Mouse (Mus musculus) left cerebral cortex, postnatal 36 days (tissue): ENCODE data around the gene Spry2. TPM values are rescaled to one million over a fixed set of nuclear protein-coding genes. Genes with fewer than 3 reads are reported as not detected.

Source experiments
- DNase-seq, 2 experiments: peaks; one replicate each; pipeline ENCODE4 v3.0.0; 2021 to 2022; ENCODE audit warnings: low spot score in 2 of 2, mixed read lengths in 1 of 2
- intact Hi-C: fragments of 180-260 bp; cut with DNase I; formaldehyde crosslinking; loops from one replicate; pipeline ENCODE4 v1.15.1; 2025
- total RNA-seq, 2 experiments: library from RNA; stranded (reverse); gene quantifications; 2 replicates each; pipeline ENCODE4 v1.2.3; 2021

Gene Spry2
- total RNA-seq = 10 to 100 TPM; 92.0 to 97.1 TPM

DNA sequence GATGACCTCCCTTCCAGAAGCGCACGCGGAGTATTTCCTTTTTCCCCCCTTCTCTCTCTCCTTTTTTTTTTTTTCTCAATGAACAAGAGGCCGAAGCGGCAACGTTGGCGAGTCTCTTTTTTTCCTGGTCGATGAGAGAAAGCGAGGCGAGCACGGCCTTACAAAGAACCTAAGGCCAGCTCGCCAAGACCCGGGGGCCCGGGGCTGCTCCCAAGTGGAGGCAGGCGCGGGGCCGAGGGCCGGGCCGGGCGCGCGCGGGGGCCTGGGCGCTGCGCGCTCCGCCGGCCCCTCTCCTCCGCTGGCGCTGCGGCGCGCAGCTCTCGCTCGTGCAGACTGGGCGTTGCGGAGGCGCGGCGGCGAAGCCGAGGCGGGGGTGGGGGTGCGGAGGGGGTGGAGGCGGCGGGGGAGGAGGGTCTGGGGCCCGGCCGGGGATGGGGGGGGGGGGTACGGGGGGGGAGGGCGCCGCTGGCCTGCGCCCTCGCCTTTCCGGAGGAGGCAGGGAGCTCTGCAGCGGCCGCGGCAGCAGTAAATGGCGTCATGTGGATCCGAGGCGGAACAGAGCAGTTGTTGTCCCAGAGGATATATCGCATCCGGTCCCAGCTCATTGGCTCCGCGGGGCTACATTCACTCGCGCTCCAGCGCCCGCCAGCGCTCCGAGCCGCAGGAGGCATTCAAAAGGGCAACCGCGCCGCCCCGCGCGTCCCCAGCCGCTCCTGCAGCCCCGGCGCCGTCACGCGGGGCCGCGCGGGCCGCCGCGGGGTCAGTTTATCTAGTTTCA lies at the start of gene Spry2:
Spry2 (minus strand) TSS at position 29 of the 778 bp plus-strand sequence.
- intact Hi-C loops = loop anchor here (1.0 to 5.0 kb wide), 8 partner anchors 165 to 610 kb away; no protein-coding TSS in a partner anchor
- peak; percentile 88 for DNase-seq

DNA sequence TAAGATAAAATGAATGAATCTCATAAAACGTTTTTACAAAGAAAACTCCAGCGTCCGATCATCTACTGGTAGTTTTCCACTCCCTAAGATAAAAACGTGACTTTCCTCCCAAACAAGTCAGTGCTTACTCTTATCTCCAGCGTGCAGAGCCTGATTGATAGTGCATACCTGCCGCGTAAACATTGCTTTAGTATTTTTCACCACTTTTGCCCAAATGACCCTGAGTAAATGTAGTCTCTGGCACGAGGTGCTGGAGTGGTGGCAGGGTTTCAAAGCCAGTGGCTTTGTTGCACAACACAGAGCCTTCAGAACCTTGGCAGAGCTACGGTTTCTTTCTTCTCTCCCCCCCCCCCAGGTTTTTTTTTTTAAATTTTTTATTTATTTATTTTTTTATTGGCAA lies 44.7 kb upstream of the Spry2 start:
- intact Hi-C loops = no loop called here

DNA sequence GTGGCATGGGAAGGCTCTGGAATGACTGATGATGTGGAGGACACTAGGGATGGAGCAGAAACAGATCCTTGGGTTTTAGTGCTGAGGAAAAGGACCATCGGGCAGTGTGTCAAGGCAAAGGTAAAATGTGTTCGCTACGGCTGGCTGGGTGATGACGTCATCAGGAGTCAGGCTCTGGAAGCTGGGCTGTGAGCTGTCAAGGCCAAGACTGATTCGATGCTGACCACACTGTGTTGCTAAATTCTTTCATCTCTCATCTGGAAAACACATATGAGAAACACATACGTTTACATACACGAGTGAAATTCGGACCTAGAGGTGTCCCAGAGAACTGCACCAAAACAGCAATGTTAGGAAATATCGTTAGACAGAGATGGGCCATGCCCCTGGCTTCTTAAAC lies 30.1 kb upstream of the Spry2 start:
- intact Hi-C loops = no loop called here
- DNase-seq = no peak

More for the DNA sequence above, 44.7 kb upstream of the Spry2 start:
- no peak for DNase-seq

DNA sequence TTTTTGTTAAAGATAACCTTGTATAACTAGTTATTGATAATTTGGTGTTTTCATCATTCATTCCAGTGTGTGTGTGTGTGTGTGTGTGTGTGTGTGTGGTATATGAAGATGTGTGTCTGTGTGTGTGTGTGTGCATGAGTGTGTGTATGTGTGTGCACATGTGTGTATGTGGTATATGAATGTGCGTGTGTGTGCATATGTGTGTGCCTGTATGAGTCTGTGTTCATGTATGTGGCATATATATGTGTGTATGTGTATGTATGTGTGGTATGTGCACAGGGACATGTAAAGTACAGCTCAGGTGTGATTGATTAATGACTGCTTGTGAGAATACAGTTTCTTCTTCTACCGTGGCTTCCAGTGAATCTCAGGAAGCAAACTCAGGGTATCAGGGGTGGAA lies 28.7 kb upstream of the Spry2 start:
- no peak for DNase-seq
- intact Hi-C loops = no loop called here

DNA sequence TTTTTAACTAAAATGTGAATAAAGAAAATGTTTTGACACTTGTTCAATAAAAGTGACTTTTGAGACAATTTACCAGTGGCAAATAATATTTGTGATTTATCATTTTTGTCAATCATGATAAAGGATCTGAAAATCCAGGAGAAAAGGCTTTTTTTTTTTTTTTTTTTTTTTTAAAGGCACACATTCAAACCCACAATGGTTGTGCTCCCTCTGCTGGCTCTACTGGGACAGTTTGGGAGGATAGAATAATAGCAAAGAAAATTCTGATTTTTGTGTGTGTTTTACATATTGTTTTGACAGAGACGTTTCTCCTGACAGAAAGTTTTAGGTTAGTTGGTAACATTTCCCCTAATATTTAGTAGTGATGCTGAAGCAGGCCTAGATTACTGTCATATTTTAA lies 28.1 kb upstream of the Spry2 start:
- DNase-seq = no peak
- intact Hi-C loops = loop anchor here (5.0 kb wide), 2 partner anchors 447 to 527 kb away; no protein-coding TSS in a partner anchor

DNA sequence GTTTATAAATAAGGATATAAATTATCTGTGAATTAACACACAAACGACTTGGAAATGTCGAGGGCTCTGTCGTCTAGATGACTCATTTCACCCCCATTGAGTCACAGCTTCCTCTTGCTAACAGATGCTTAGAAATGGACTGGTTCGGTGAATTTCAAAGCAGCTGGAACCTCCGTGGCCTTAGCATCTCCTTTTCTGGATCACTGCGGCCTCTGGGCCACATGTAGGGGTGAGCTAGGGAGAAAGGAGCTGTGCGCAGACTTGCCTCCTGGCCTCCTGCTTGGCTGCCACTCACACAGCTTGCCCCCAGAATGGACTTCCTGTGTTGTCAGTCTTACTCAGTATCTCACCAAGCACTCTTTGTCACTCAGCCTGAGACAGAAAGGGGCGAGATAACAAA lies 26.3 kb upstream of the Spry2 start:
- no peak for DNase-seq

DNA sequence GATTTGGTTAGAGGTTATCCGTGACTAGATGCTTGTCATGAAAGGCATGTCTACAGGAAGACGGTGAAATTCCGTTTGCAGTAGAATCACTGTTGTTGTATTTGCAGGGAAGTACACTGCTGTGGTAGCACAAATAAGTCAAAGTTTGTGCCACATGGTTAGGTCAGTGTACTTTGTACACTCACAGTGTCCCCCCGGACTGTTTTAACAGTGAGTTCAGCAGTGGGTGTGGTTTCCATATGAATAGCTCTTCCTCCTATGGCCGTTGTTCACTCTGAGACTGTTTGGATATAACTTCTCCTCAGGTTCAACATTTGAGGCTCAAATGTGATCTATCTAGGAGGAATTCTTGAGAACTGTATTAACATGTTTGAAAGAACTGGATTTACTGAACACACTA lies 25.8 kb upstream of the Spry2 start:
- DNase-seq = no peak
- intact Hi-C loops = loop anchor here (5.0 kb wide), 2 partner anchors 445 to 525 kb away; no protein-coding TSS in a partner anchor

More for the DNA sequence above, 26.3 kb upstream of the Spry2 start:
- intact Hi-C loops = loop anchor here (5.0 kb wide), 2 partner anchors 446 to 526 kb away; no protein-coding TSS in a partner anchor

DNA sequence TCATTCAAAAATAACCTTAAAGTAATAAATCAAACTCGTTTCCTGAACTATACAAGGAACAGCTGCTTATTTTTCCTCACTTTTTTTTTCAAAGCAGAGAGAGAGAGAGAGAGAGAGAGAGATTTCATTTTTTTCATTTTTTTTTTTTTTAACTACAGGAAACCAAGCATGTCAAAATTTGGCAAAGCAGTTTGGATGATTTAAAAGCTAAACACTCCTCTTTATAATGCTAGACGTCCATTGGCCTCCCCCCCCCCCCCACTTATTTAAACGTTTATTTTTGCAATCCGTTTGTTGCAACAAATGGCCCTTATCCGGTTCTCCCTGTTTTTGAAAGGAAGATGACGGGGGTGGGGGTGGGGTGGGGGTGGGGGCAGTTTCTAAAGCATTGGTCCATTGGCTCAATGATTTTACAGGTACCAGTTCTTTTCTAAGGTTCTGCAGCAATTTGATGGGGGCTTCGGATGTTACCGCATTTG lies 24.6 kb upstream of the Spry2 start:
- intact Hi-C loops = loop anchor here (5.0 kb wide), 2 partner anchors 444 to 524 kb away; no protein-coding TSS in a partner anchor
- no peak for DNase-seq

DNA sequence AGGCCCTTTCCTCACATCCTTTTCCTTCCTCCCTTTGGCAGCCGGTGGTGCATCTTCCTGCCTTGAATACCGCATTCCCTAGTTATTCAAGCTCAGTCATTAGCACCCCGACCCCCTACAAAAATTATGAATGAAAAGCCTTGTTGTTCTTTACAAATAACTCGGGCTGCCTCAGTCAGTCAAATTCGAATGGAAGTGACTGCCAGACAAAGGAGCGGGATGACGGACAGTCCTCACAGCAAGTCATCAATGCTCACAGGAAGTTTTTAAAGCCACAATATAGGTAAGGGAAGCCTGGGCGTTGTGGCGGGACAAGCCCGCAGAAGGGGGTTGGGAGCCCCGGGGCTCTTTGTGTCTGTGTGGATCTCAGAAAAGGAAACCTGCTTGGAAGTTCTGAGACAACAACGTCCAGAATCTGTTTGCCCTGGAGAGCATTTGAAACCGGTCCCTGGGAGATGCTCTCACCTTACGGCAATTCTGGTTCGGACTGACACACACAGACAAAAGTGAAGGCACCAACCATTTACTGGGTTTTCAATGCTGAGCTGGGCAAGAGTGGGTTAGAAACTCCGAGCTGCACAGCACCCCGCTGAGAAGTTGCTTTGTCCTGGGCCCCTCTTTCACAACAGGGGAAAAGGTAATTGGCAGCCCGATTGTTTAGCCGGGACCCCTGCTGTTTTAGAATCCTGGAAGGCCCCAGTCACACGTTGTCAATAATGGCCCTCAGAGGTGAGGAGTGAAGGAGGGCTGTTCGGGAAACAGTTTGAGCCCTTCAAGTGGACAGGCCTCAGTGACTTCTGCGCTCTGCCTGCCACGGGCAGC lies 24.0 kb upstream of the Spry2 start:
- intact Hi-C loops = loop anchor here (5.0 kb wide), 2 partner anchors 443 to 523 kb away; no protein-coding TSS in a partner anchor
- no peak for DNase-seq

DNA sequence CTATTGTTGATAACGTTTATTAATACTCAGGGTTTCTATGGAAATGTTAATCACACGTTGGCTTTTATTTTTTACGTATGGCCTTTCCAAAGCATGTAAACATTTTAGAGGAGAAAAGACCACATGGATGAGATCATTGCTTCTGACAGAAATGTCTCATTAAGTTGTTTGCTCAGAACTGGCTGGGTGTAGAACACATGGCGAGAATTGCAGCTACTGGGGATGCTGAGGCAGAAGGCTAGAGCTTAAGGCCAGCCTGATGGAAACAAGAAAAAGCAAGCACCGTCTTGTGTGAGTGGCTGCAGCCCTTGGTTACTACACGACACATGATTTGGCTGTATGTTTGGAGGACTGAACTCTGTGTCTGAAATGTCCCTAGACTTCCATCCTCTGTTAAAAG lies 10.6 kb upstream of the Spry2 start:
- intact Hi-C loops = no loop called here
- DNase-seq = no peak

DNA sequence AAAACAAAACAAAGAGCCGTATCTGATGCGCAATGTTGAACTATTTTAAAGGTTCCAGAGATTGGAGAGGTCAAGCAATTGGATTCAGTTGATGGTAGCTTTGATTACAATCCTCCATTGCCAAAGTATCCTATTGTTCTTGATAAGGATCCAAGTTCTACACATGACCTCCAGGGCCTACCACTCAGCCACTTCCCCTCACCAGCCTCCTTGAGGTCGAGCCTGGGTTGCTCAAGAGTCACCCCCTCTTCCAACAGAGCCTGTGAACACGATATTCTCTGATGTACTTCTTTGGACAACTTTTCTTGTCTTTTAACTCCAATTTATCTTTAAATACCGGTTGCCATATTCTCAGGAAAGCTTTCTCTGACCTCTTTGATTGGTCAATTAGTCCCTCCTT lies 9.3 kb upstream of the Spry2 start:
- intact Hi-C loops = no loop called here
- DNase-seq = no peak

DNA sequence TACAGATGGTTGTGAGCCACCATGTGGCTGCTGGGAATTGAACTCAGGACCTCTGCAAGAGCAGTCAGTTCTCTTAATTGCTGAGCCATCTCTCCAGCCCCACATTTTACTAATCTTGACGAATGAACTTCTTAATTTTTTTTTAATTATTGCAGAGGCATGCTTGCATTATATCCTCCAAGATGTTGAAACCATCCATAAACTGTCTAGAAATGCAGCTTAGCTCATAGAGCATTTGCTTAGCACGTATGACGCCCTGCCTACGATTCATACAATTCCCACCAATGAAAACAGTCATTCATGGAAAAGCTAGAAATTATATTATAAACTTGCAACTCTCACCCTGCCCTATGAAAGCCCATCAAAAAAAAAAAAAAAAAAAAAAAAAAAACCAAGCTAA lies 8.9 kb upstream of the Spry2 start:
- intact Hi-C loops = no loop called here

DNA sequence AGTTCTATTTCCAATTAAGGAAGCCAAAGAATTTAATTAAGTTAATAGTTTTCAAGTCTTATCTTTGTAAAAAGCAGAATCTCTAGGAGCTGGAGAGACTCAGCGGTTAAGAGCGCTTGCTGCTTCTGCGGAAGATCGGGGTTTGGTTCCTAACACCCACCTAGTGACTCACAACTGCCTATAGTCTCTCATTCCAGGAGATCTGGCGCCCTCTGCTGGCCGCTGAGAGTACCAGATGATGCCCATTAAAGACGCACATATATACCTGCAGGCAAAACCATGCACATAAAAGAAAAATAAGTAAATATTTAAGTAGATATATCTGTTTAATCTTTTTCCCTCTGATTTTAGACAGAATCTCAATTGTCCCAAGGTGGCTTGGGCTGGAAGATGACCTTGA lies 6.2 kb upstream of the Spry2 start:
- no peak for DNase-seq
- intact Hi-C loops = no loop called here

More for the DNA sequence above, 8.9 kb upstream of the Spry2 start:
- no peak for DNase-seq

DNA sequence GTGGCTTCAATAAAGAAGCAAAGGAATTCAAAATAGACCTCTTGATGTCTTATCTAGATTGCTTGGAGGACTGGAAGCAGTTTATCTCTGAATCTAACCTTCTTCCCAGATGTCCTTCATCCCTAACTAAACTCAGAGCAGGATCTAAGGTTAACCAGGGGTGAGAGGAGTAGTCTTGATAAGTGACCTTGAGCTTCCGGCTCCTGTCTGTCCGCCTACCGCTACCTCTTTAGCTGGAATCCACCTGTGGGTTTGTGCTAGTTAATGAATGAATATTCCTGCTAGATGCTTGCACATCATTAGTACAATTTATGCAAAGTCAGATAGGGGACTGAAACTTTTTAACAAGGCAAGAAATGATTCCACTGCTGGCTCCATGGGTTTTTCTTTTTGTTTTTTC lies 4.2 kb upstream of the Spry2 start:
- DNase-seq = no peak
- intact Hi-C loops = no loop called here

DNA sequence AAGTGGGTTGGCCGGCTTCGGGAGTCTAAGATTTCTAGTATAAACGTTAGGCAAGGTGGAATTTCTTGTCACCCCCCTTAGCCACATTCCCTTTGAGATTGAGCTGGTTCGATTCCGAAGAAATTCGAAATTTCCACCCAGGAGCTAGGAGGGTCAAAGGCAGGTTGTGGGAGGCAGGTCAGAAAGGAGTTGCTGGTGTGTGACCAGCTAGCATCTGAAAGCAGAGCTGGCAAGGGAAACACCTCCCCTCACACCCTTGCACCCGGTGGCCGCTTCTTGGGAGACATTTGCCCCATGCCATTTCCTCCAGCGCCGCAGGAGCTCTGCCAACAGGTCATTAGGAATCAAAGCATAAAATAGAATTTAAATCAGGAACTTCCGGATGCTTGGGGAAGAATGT lies 2.5 kb upstream of the Spry2 start:
- no peak for DNase-seq
- intact Hi-C loops = loop anchor here (2.0 to 5.0 kb wide), 7 partner anchors 182 to 608 kb away; no protein-coding TSS in a partner anchor

DNA sequence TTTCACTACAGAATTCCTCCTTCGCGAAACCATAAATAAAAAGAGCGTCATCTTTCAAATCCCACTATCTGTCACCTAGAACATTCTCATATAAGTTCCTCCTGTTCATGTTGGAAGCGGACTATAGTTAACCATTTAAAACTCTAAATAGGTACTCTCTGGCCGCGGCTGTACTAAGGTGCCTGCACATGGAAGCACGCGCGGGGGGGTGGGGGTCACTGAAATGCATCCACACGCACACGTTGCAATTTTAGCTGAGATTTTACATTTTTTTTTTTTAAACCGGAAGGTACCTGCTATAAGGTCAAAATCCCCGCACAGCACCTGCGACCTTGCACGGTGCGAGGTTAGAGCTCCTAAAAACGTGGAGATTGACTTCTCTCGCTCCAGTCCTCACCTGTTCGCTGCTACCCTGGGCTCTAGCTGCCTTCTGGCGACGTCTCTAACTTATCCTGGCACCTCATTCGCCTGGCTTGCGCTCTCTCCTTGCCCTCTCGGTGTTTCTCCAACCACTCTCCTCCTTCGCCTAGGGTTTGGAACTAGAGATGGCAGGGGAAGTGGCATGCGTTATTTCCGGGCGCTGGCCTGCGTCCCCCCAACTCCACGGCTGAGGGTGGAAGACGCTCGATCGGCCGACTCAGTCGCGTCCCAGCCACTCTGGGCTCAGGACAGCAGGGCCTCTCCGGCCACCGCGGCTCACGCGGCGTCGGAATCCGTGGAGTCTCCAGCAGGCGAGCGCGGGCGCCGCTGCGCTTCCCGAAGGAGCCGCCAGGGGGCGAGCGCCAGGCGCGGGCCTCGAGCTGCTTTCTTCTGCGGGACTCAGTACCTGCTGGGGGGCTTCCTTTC lies 1.9 kb upstream of the Spry2 start:
- DNase-seq = peak; percentile 92 to 93
- intact Hi-C loops = loop anchor here (2.0 to 5.0 kb wide), 7 partner anchors 181 to 609 kb away; no protein-coding TSS in a partner anchor

DNA sequence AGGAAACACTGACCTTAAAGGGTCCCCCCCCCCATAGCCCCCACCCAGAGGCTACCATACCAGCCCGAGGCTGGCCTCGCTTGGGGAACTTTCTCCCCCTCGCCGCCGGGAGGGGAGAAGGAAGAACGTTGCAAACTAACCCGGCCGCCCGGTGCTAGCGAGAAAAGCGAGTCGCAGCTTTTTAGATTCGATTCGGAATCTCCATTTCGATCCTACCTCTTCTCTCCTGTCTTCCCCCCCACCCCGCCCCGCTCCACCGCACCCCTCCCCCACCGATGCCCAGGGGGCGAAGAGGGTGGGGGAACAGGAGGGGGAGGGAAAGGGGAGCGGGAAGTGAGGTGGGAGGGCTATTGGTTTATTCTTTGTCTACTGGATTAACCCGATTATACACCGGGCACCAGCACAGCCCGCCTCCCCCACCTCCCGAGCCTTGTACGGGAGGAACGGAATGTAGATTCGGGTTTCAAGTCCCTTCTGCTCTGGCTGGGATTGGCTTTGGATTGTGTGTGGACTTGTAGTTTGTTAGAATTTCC lies 1.0 kb upstream of the Spry2 start:
- peak; percentile 59 to 66 for DNase-seq
- intact Hi-C loops = loop anchor here (1.0 to 5.0 kb wide), 9 partner anchors 165 to 610 kb away; no protein-coding TSS in a partner anchor

DNA sequence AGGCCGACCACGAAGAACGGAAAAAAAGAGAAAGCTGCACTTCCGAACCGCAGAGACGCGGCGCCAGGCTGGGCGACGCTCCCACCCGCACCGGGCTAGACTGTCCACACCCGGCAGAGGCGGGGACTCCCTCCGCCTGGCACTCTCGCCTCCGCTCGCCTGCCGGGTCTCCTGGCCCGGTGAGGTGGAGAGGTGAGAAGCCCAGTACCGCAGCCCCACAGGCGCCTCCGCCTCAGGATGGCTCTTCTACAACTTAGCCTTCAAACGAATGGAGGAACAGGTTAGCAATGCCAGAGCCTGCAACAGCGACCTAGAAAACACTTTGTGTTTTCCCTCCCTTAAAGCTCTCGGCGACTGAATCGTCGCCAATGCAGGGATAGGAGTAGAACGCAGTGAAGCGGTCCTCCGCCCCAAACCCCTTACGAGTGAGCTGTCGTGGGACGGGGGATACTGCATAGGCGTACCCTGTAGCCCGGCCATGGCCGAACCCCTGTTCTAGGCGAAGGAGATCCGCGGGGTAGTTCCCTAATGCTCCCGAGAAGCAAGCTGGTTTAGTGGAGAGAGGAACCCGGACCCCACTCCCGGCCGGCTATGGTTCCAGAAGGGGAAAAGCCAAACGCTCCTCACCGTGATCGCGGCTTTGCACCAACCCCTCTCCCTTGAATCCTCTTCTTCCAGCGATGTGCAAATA lies 513 bp downstream of the Spry2 start:
- peak; percentile 53 to 62 for DNase-seq
- intact Hi-C loops = loop anchor here (2.0 to 5.0 kb wide), 7 partner anchors 179 to 611 kb away; no protein-coding TSS in a partner anchor
